Comparison of ENCODE assay signal across 9 mouse cellular contexts in genomic region chr19:10831424-10831823, GRCm38 (mm10). TPM values are rescaled to one million over a fixed set of nuclear protein-coding genes. Genes with fewer than 3 reads are reported as not detected.
DNase-seq lines count a peak whose midpoint lies in the region; ATAC-seq and TF ChIP-seq lines count a peak whose summit lies in the region.
"Had no signal": no experiment of that assay in that cellular context is flagged by ENCODE, and none has a peak within 500 bp of the region (broad histone marks: within the 10 kb centered on the region; RNA-seq: fewer than 3 reads in every experiment).

No protein-coding gene starts in this region.

- DNase-seq in forebrain, embryonic 11.5 days (ENCODE audit: low spot score): peak; percentile 78
- peak; percentile 89 for DNase-seq in ES-CJ7 (ENCODE audit: low read depth, low spot score)
- peak; percentile 76 for DNase-seq in gastrocnemius, postnatal 10 days
- DNase-seq in kidney, postnatal 0 days (ENCODE audit: low spot score): peak; percentile 89
- DNase-seq in lung, postnatal 25 days (ENCODE audit: low spot score): peak; percentile 81
- peak; percentile 72 to 84 for DNase-seq in spleen, postnatal 4 days (ENCODE audit: low spot score in 2 of 2)

- no peak overlapping the region for H3K9ac ChIP-seq in forebrain, embryonic 11.5 days (ENCODE audit: low read length)
- H3K9ac ChIP-seq in forebrain, embryonic 16.5 days (replicated peaks; ENCODE audit: low read depth, low read length): no peak overlapping the region
- H3K9ac ChIP-seq in kidney, postnatal 0 days (ENCODE audit: low read depth, low read length): no peak overlapping the region
- H3K9ac ChIP-seq: limb, embryonic 13.5 days had no signal

- H3K27me3 ChIP-seq in forebrain, embryonic 11.5 days (ENCODE audit: control insufficient read depth, insufficient read depth, low read length): no peaks in the 10 kb centered on the region
- no peaks in the 10 kb centered on the region for H3K27me3 ChIP-seq in forebrain, embryonic 16.5 days (replicated peaks; ENCODE audit: control insufficient read depth, insufficient read depth, low read length)
- H3K27me3 ChIP-seq in kidney, postnatal 0 days (ENCODE audit: insufficient read depth, low read length): no peaks in the 10 kb centered on the region
- H3K27me3 ChIP-seq: limb, embryonic 13.5 days had no signal

- no peak overlapping the region for H3K4me3 ChIP-seq in forebrain, embryonic 11.5 days (ENCODE audit: low read depth, low read length)
- no peak overlapping the region for H3K4me3 ChIP-seq in forebrain, embryonic 16.5 days (replicated peaks; ENCODE audit: low read length)
- no peak overlapping the region for H3K4me3 ChIP-seq in kidney, postnatal 0 days (replicated peaks; ENCODE audit: low read depth, low read length)
- H3K4me3 ChIP-seq: limb, embryonic 13.5 days had no signal

- no peak overlapping the region for H3K4me2 ChIP-seq in forebrain, embryonic 11.5 days (ENCODE audit: low read depth, low read length, severe bottlenecking)
- no peak overlapping the region for H3K4me2 ChIP-seq in forebrain, embryonic 16.5 days (ENCODE audit: low read length)
- H3K4me2 ChIP-seq in kidney, postnatal 0 days (ENCODE audit: low read length): no peak overlapping the region
- H3K4me2 ChIP-seq: limb, embryonic 13.5 days had no signal

- 13% methylated on average over 5 of the region's 5 CpGs for WGBS in forebrain, embryonic 11.5 days
- 5% methylated on average over 5 of the region's 5 CpGs for WGBS in forebrain, embryonic 16.5 days
- 9% methylated on average over 5 of the region's 5 CpGs for WGBS in kidney, postnatal 0 days

- TF ChIP-seq CTCF in kidney, postnatal 0 days (IDR thresholded peaks at IDR 0.05; ENCODE audit: low read depth): peak; percentile 78

- H3K4me1 ChIP-seq in forebrain, embryonic 11.5 days (replicated peaks; ENCODE audit: control insufficient read depth, insufficient read depth, low read length): no peaks in the 10 kb centered on the region
- H3K4me1 ChIP-seq in forebrain, embryonic 16.5 days (replicated peaks; ENCODE audit: control insufficient read depth, insufficient read depth, low read length): no peaks in the 10 kb centered on the region
- no peaks in the 10 kb centered on the region for H3K4me1 ChIP-seq in kidney, postnatal 0 days (replicated peaks; ENCODE audit: insufficient read depth, low read length)
- H3K4me1 ChIP-seq: limb, embryonic 13.5 days had no signal

- H3K27ac ChIP-seq in forebrain, embryonic 11.5 days (ENCODE audit: low read depth, low read length): no peak overlapping the region
- no peak overlapping the region for H3K27ac ChIP-seq in forebrain, embryonic 16.5 days (ENCODE audit: low read length)
- H3K27ac ChIP-seq in kidney, postnatal 0 days: no peak overlapping the region
- H3K27ac ChIP-seq: limb, embryonic 13.5 days had no signal

- peak; percentile 67; the same call in 1 of the 2 replicates for ATAC-seq in forebrain, embryonic 11.5 days (replicated peaks; ENCODE audit: low FRiP score)
- ATAC-seq in forebrain, embryonic 16.5 days: no peak
- ATAC-seq in cerebellum, adult (ENCODE audit: insufficient number of reproducible peaks, low FRiP score, low TSS enrichment): peak; percentile 36; the same call in 1 of the 2 replicates
- peak; percentile 80 for ATAC-seq in kidney, postnatal 0 days (replicated peaks; ENCODE audit: low FRiP score, low read depth)

- H3K36me3 ChIP-seq in forebrain, embryonic 11.5 days (ENCODE audit: control insufficient read depth, insufficient read depth, low read length): no peaks in the 10 kb centered on the region
- no peaks in the 10 kb centered on the region for H3K36me3 ChIP-seq in forebrain, embryonic 16.5 days (ENCODE audit: control insufficient read depth, insufficient read depth)
- no peaks in the 10 kb centered on the region for H3K36me3 ChIP-seq in kidney, postnatal 0 days (ENCODE audit: insufficient read depth, low read length)
- H3K36me3 ChIP-seq: limb, embryonic 13.5 days had no signal

- H3K9me3 ChIP-seq in forebrain, embryonic 11.5 days (ENCODE audit: control insufficient read depth, low read length): no peaks in the 10 kb centered on the region
- no peaks in the 10 kb centered on the region for H3K9me3 ChIP-seq in forebrain, embryonic 16.5 days (ENCODE audit: control insufficient read depth, low read length)
- no peaks in the 10 kb centered on the region for H3K9me3 ChIP-seq in kidney, postnatal 0 days (replicated peaks; ENCODE audit: low read length)
- H3K9me3 ChIP-seq: limb, embryonic 13.5 days had no signal

RNA-seq across cellular contexts. Expression of gene Cd6, which starts 1.6 kb away (rescaled TPM):
- polyA plus RNA-seq in forebrain, embryonic 11.5 days (2014; fragmentation: Nextera tagmentation; extraction: Ambion mirVana): 0.28 TPM in 1 of 2 replicates, not detected in the other
- polyA plus RNA-seq in forebrain, embryonic 16.5 days (2015; fragmentation: Nextera tagmentation; extraction: Ambion mirVana): not detected in 2 replicates
- under 1 TPM in 1 of 2 experiments, not detected in 1; 0.26 TPM for total RNA-seq in gastrocnemius, postnatal 10 days (2021)
- 0.05 TPM in 1 of 2 replicates, not detected in the other for polyA plus RNA-seq in kidney, postnatal 0 days (2015; fragmentation: Nextera tagmentation; extraction: Ambion mirVana)
- polyA plus RNA-seq: limb, embryonic 13.5 days had no signal

RNA-seq across cellular contexts. Expression of gene Slc15a3, which starts 8.1 kb away (rescaled TPM):
- polyA plus RNA-seq in forebrain, embryonic 11.5 days (2014; fragmentation: Nextera tagmentation; extraction: Ambion mirVana): 0.19 and 0.20 TPM in 2 replicates
- polyA plus RNA-seq in forebrain, embryonic 16.5 days (2015; fragmentation: Nextera tagmentation; extraction: Ambion mirVana): 0.25 and 0.57 TPM in 2 replicates
- 1 to 10 TPM in 1 of 2 experiments, under 1 TPM in 1; 0.75 to 1.6 TPM for total RNA-seq in gastrocnemius, postnatal 10 days (2021)
- 0.83 and 0.93 TPM in 2 replicates for polyA plus RNA-seq in kidney, postnatal 0 days (2015; fragmentation: Nextera tagmentation; extraction: Ambion mirVana)

RNA-seq across cellular contexts. Expression of gene Tmem132a, which starts 38.3 kb away (rescaled TPM):
- 87.1 and 95.1 TPM in 2 replicates for polyA plus RNA-seq in forebrain, embryonic 11.5 days (2014; fragmentation: Nextera tagmentation; extraction: Ambion mirVana)
- 176 and 195 TPM in 2 replicates for polyA plus RNA-seq in forebrain, embryonic 16.5 days (2015; fragmentation: Nextera tagmentation; extraction: Ambion mirVana)
- total RNA-seq in gastrocnemius, postnatal 10 days (2021): 10 to 100 TPM; 26.9 to 29.9 TPM
- 43.5 and 45.0 TPM in 2 replicates for polyA plus RNA-seq in kidney, postnatal 0 days (2015; fragmentation: Nextera tagmentation; extraction: Ambion mirVana)

RNA-seq across cellular contexts. Expression of gene Tmem109, which starts 50.4 kb away (rescaled TPM):
- 44.3 and 45.9 TPM in 2 replicates for polyA plus RNA-seq in forebrain, embryonic 11.5 days (2014; fragmentation: Nextera tagmentation; extraction: Ambion mirVana)
- 43.7 and 46.1 TPM in 2 replicates for polyA plus RNA-seq in forebrain, embryonic 16.5 days (2015; fragmentation: Nextera tagmentation; extraction: Ambion mirVana)
- 100 to 1,000 TPM; 208 to 212 TPM for total RNA-seq in gastrocnemius, postnatal 10 days (2021)
- 87.0 and 89.6 TPM in 2 replicates for polyA plus RNA-seq in kidney, postnatal 0 days (2015; fragmentation: Nextera tagmentation; extraction: Ambion mirVana)
